Mouse (Mus musculus) neural tube, embryonic 14.5 days (tissue): ENCODE measurements around the gene Ubtf. TPM values are rescaled to one million over a fixed set of nuclear protein-coding genes. Genes with fewer than 3 reads are reported as not detected.

ENCODE experiments used
- ATAC-seq: fragments of 200-750 bp; cut with Nextera tagmentation; 2 replicates; pipeline ENCODE4 v1.8.0; 2017; ENCODE audit warnings: low read depth, mild to moderate bottlenecking, moderate TSS enrichment, moderate library complexity
- H3K27ac ChIP-seq: fragments of 300-500 bp; sonication (generic); 2 replicates; pipeline ENCODE4 v1.5.1; 2014; ENCODE audit warnings: low read depth, mild to moderate bottlenecking, control low read depth, low read length, moderate library complexity, mixed read lengths
- H3K27me3 ChIP-seq: fragments of 300-500 bp; sonication (generic); 2 replicates; pipeline ENCODE4 v1.6.1; 2014; ENCODE audit warnings: low read length; ENCODE audit not compliant: control insufficient read depth, insufficient read depth
- H3K36me3 ChIP-seq: fragments of 300-500 bp; sonication (generic); 2 replicates; pipeline ENCODE4 v1.6.1; 2014; ENCODE audit warnings: low read length, mixed read lengths; ENCODE audit not compliant: control insufficient read depth, insufficient read depth
- H3K4me1 ChIP-seq: fragments of 300-500 bp; sonication (generic); 2 replicates; pipeline ENCODE4 v1.6.1; 2014; ENCODE audit warnings: low read length; ENCODE audit not compliant: control insufficient read depth, insufficient read depth
- H3K4me2 ChIP-seq: fragments of 300-500 bp; sonication (generic); 2 replicates; pipeline ENCODE4 v1.6.1; 2014; ENCODE audit warnings: mild to moderate bottlenecking, low read depth, low read length, control low read depth
- H3K4me3 ChIP-seq: fragments of 300-500 bp; sonication (generic); 2 replicates; pipeline ENCODE4 v1.5.1; 2014; ENCODE audit warnings: low read depth, low read length, control low read depth, mixed read lengths
- H3K9ac ChIP-seq: fragments of 300-500 bp; sonication (generic); replicated peaks from 2 replicates; pipeline ENCODE4 v1.6.1; 2014; ENCODE audit warnings: low read depth, mild to moderate bottlenecking, control low read depth, low read length, mixed read lengths
- H3K9me3 ChIP-seq: fragments of 300-500 bp; sonication (generic); 2 replicates; pipeline ENCODE4 v1.6.1; 2016; ENCODE audit warnings: low read length; ENCODE audit not compliant: control insufficient read depth
- WGBS: fragments of 180-500 bp; shearing (Covaris S2); extraction: QIAGEN DNeasy Blood & Tissue Kit; methylation state at CpG from one replicate; pipeline ENCODE4 v1.1.7; 2014; 5-methylcytosine and 5-hydroxymethylcytosine counted together
- polyA plus RNA-seq: library from polyadenylated mRNA; unstranded; fragments of >200 nt; fragmentation: Nextera tagmentation; extraction: Ambion mirVana; gene quantifications from 2 replicates; pipeline ENCODE4 v1.2.1, GENCODE M21; 2014

Ubtf gene
- polyA plus RNA-seq, 1 experiment from 2014 or later: 70.3 TPM

GRCm38 (mm10) chr11:102257514-102257913 is 62.0 kb downstream of the Ubtf start:
- H3K4me3 ChIP-seq: no peak overlapping the region
- H3K27ac ChIP-seq: no peak overlapping the region
- H3K27me3 ChIP-seq: no peaks in the 10 kb centered on the region
- H3K4me2 ChIP-seq: no peak overlapping the region
- H3K4me1 ChIP-seq: peaks cover 3% of the 10 kb centered on the region; the same call in 1 of the 2 replicates
- H3K9ac ChIP-seq: no peak overlapping the region
- no peak for ATAC-seq
- 31% methylated on average over 9 of the region's 9 CpGs for WGBS
- no peaks in the 10 kb centered on the region for H3K36me3 ChIP-seq
- H3K9me3 ChIP-seq: no peaks in the 10 kb centered on the region

Other genes with a start within 250 kb of the Ubtf start
- 25.4 and 25.7 TPM in 2 replicates for gene Mpp2, start 231.2 kb downstream of the Ubtf start, polyA plus RNA-seq
- gene Ppy, start 218.4 kb downstream of the Ubtf start, polyA plus RNA-seq: not detected in 2 replicates
- gene Pyy, start 211.9 kb downstream of the Ubtf start, polyA plus RNA-seq: not detected in 2 replicates
- not detected in 2 replicates for gene Nags, start 174.2 kb downstream of the Ubtf start, polyA plus RNA-seq
- gene Tmem101, start 163.3 kb downstream of the Ubtf start, polyA plus RNA-seq: 30.7 and 36.2 TPM in 2 replicates
- 74.4 and 77.5 TPM in 2 replicates for gene Lsm12, start 134.4 kb downstream of the Ubtf start, polyA plus RNA-seq
- 32.5 and 42.5 TPM in 2 replicates for gene G6pc3, start 130.1 kb downstream of the Ubtf start, polyA plus RNA-seq
- gene Hdac5, start 89.6 kb downstream of the Ubtf start, polyA plus RNA-seq: 44.2 and 47.3 TPM in 2 replicates
- gene BC030867, start 70.9 kb downstream of the Ubtf start, polyA plus RNA-seq: 1.4 and 1.5 TPM in 2 replicates
- gene Asb16, start 51.0 kb downstream of the Ubtf start, polyA plus RNA-seq: 0.12 and 0.23 TPM in 2 replicates
- 86.9 and 88.6 TPM in 2 replicates for gene Tmub2, start 34.8 kb downstream of the Ubtf start, polyA plus RNA-seq
- gene Atxn7l3, start 23.1 kb downstream of the Ubtf start, polyA plus RNA-seq: 36.5 and 36.7 TPM in 2 replicates
- 1.6 and 2.4 TPM in 2 replicates for gene Slc4a1, start 46.5 kb upstream of the Ubtf start, polyA plus RNA-seq
- 97.8 and 115 TPM in 2 replicates for gene Rundc3a, start 73.7 kb upstream of the Ubtf start, polyA plus RNA-seq
- 141 and 144 TPM in 2 replicates for gene Slc25a39, start 88.2 kb upstream of the Ubtf start, polyA plus RNA-seq
- 43.3 and 68.2 TPM in 2 replicates for gene Grn, start 110.6 kb upstream of the Ubtf start, polyA plus RNA-seq
- 25.4 and 38.4 TPM in 2 replicates for gene Fam171a2, start 127.9 kb upstream of the Ubtf start, polyA plus RNA-seq
- 5.5 and 7.0 TPM in 2 replicates for gene Itga2b, start 150.4 kb upstream of the Ubtf start, polyA plus RNA-seq
- gene Gpatch8, start 236.7 kb upstream of the Ubtf start, polyA plus RNA-seq: 57.8 and 83.7 TPM in 2 replicates